ENCODE assay signal across 24 mouse cellular contexts in genomic region chr17:26192481-26193190, GRCm38 (mm10). TPM values are rescaled to one million over a fixed set of nuclear protein-coding genes. Genes with fewer than 3 reads are reported as not detected.
A peak's percentile ranks its signal among the peaks of the same experiment; 100 is the strongest.
DNase-seq lines count a peak whose midpoint lies in the region; ATAC-seq and TF ChIP-seq lines count a peak whose summit lies in the region.
"Had no signal": no experiment of that assay in that cellular context is flagged by ENCODE, and none has a peak within 500 bp of the region (broad histone marks: within the 10 kb centered on the region; RNA-seq: fewer than 3 reads in every experiment).

No protein-coding gene starts in this region.

- DNase-seq in kidney, adult 18-20 months, result peak; percentile 56
- no peak for DNase-seq in kidney, postnatal 14 days
- peak; percentile 79 to 80 for DNase-seq in kidney, adult 8-10 months
- DNase-seq in kidney, postnatal 4 days, result no peak
- DNase-seq in kidney, postnatal 25 days, result peak; percentile 60 to 85
- DNase-seq in stomach, postnatal 0 days (ENCODE audit: low spot score), result no peak
- DNase-seq: adrenal gland, adult 2 months; adrenal gland, postnatal 10 days; adrenal gland, postnatal 25 days; cerebellum, adult 11 months; cerebellum, adult 18-20 months; cerebellum, adult 8-10 months; cerebellum, adult 9-11 months; cerebellum, postnatal 14 days; cerebellum, postnatal 36 days; embryo, embryonic 11 days had no signal

- no peak for TF ChIP-seq EP300 in stomach, postnatal 0 days (optimal IDR thresholded peaks at IDR 0.05)

- WGBS in kidney, embryonic 15.5 days, result 96% methylated on average over 15 of the region's 15 CpGs
- 93% methylated on average over 15 of the region's 15 CpGs for WGBS in stomach, postnatal 0 days

- no peaks in the 10 kb centered on the region for H3K9me3 ChIP-seq in kidney, embryonic 15.5 days (replicated peaks)
- no peaks in the 10 kb centered on the region for H3K9me3 ChIP-seq in stomach, postnatal 0 days (ENCODE audit: control insufficient read depth, low read length)
- H3K9me3 ChIP-seq: embryonic facial prominence, embryonic 13.5 days; embryonic facial prominence, embryonic 15.5 days; forebrain, embryonic 10.5 days; forebrain, embryonic 12.5 days had no signal

- peaks cover 99% of the 10 kb centered on the region for H3K36me3 ChIP-seq in kidney, embryonic 15.5 days
- peaks cover 37% of the 10 kb centered on the region for H3K36me3 ChIP-seq in stomach, postnatal 0 days (ENCODE audit: control insufficient read depth, insufficient read depth, low read length)

- no peak overlapping the region for H3K9ac ChIP-seq in kidney, embryonic 15.5 days
- no peak overlapping the region for H3K9ac ChIP-seq in stomach, postnatal 0 days (ENCODE audit: low read length)
- H3K9ac ChIP-seq: embryonic facial prominence, embryonic 13.5 days; embryonic facial prominence, embryonic 15.5 days; forebrain, embryonic 12.5 days had no signal

- no peak overlapping the region for H3K4me2 ChIP-seq in kidney, embryonic 15.5 days
- H3K4me2 ChIP-seq in stomach, postnatal 0 days (replicated peaks; ENCODE audit: low read depth), result no peak overlapping the region
- H3K4me2 ChIP-seq: embryonic facial prominence, embryonic 13.5 days; embryonic facial prominence, embryonic 15.5 days; forebrain, embryonic 12.5 days had no signal

- no peak overlapping the region for H3K27ac ChIP-seq in kidney, embryonic 15.5 days
- H3K27ac ChIP-seq in stomach, postnatal 0 days (replicated peaks), result no peak overlapping the region
- H3K27ac ChIP-seq: embryonic facial prominence, embryonic 13.5 days; embryonic facial prominence, embryonic 15.5 days; forebrain, embryonic 10.5 days; forebrain, embryonic 12.5 days had no signal

- H3K4me3 ChIP-seq in kidney, embryonic 15.5 days (replicated peaks), result no peak overlapping the region
- H3K4me3 ChIP-seq in stomach, postnatal 0 days (ENCODE audit: low read depth, low read length), result no peak overlapping the region
- H3K4me3 ChIP-seq: embryonic facial prominence, embryonic 13.5 days; embryonic facial prominence, embryonic 15.5 days; erythroblast, embryonic 14.5 days; forebrain, embryonic 10.5 days; forebrain, embryonic 12.5 days had no signal

- no peak for ATAC-seq in kidney, embryonic 15.5 days (replicated peaks; ENCODE audit: low FRiP score)
- ATAC-seq in stomach, postnatal 0 days (ENCODE audit: low FRiP score, low TSS enrichment), result no peak
- ATAC-seq: forebrain, embryonic 14.5 days had no signal

- no peaks in the 10 kb centered on the region for H3K27me3 ChIP-seq in kidney, embryonic 15.5 days
- H3K27me3 ChIP-seq in stomach, postnatal 0 days (ENCODE audit: control insufficient read depth, insufficient read depth, low read length), result no peaks in the 10 kb centered on the region
- H3K27me3 ChIP-seq: embryonic facial prominence, embryonic 13.5 days; embryonic facial prominence, embryonic 15.5 days; forebrain, embryonic 12.5 days had no signal

- no peak for TF ChIP-seq CTCF in stomach, postnatal 0 days (IDR thresholded peaks at IDR 0.05; ENCODE audit: low read depth)

- H3K4me1 ChIP-seq in kidney, embryonic 15.5 days, result no peaks in the 10 kb centered on the region
- no peaks in the 10 kb centered on the region for H3K4me1 ChIP-seq in stomach, postnatal 0 days (replicated peaks; ENCODE audit: control insufficient read depth, insufficient read depth)
- H3K4me1 ChIP-seq: embryonic facial prominence, embryonic 13.5 days; embryonic facial prominence, embryonic 15.5 days; forebrain, embryonic 10.5 days; forebrain, embryonic 12.5 days had no signal

RNA-seq across cellular contexts. Expression of gene Pdia2, which starts 6.3 kb away (rescaled TPM):
- polyA plus RNA-seq in kidney, embryonic 15.5 days (2015; fragmentation: Nextera tagmentation; extraction: Ambion mirVana), result 0.55 and 0.67 TPM in 2 replicates
- 172 and 176 TPM in 2 replicates for polyA plus RNA-seq in stomach, postnatal 0 days (2015; fragmentation: Nextera tagmentation; extraction: Ambion mirVana)
- polyA plus RNA-seq: forebrain, embryonic 14.5 days had no signal

RNA-seq across cellular contexts. Expression of gene Rgs11, which starts 10.1 kb away (rescaled TPM):
- polyA plus RNA-seq in kidney, embryonic 15.5 days (2015; fragmentation: Nextera tagmentation; extraction: Ambion mirVana), result 9.2 and 9.4 TPM in 2 replicates
- polyA plus RNA-seq in stomach, postnatal 0 days (2015; fragmentation: Nextera tagmentation; extraction: Ambion mirVana), result 24.4 and 27.5 TPM in 2 replicates
- polyA plus RNA-seq: C2C12 had no signal

RNA-seq across cellular contexts. Expression of gene Arhgdig, which starts 14.9 kb away (rescaled TPM):
- 9.0 and 9.3 TPM in 2 replicates for polyA plus RNA-seq in kidney, embryonic 15.5 days (2015; fragmentation: Nextera tagmentation; extraction: Ambion mirVana)
- 133 and 139 TPM in 2 replicates for polyA plus RNA-seq in stomach, postnatal 0 days (2015; fragmentation: Nextera tagmentation; extraction: Ambion mirVana)

RNA-seq across cellular contexts. Expression of gene Fam234a, which starts 51.4 kb away (rescaled TPM):
- 49.6 and 52.7 TPM in 2 replicates for polyA plus RNA-seq in kidney, embryonic 15.5 days (2015; fragmentation: Nextera tagmentation; extraction: Ambion mirVana)
- 98.0 and 99.1 TPM in 2 replicates for polyA plus RNA-seq in stomach, postnatal 0 days (2015; fragmentation: Nextera tagmentation; extraction: Ambion mirVana)

RNA-seq across cellular contexts. Expression of gene Axin1, which starts 54.1 kb away (rescaled TPM):
- 8.0 and 9.4 TPM in 2 replicates for polyA plus RNA-seq in kidney, embryonic 15.5 days (2015; fragmentation: Nextera tagmentation; extraction: Ambion mirVana)
- 10.9 and 12.4 TPM in 2 replicates for polyA plus RNA-seq in stomach, postnatal 0 days (2015; fragmentation: Nextera tagmentation; extraction: Ambion mirVana)

Comparison
In these comparisons a context has a peak if more than half of its experiments do, and no peak if none do; other contexts are left out.
1. DNase-seq: peak in kidney, adult 18-20 months (single experiment), kidney, adult 8-10 months (2 of 2) and kidney, postnatal 25 days (2 of 2); none in kidney, postnatal 14 days (single experiment), kidney, postnatal 4 days (0 of 2) and stomach, postnatal 0 days (single experiment).
2. RNA of gene Pdia2, which starts 6.3 kb away (polyA plus RNA-seq): 172 to 176 TPM in stomach, postnatal 0 days; 0.55 to 0.67 TPM in kidney, embryonic 15.5 days; every median in the first group is over 100 times any median in the second.
3. RNA of gene Arhgdig, which starts 14.9 kb away (polyA plus RNA-seq): 133 to 139 TPM in stomach, postnatal 0 days; 9.0 to 9.3 TPM in kidney, embryonic 15.5 days; every median in the first group is over 10 times any median in the second.